Mouse (Mus musculus) adrenal gland, adult 8-10 months (tissue): Measurements from ENCODE around the gene Memo1. TPM values are rescaled to one million over a fixed set of nuclear protein-coding genes. Genes with fewer than 3 reads are reported as not detected.
A peak's percentile ranks its signal among the peaks of the same experiment; 100 is the strongest.
"Not testable (repeated sequence)": the region's sequence is repeated elsewhere in the genome, so short reads cannot be mapped to it uniquely, and the experiment has no call there.

Source experiments
- DNase-seq: peaks from one replicate; pipeline ENCODE4 v3.0.0; 2022
- total RNA-seq, 4 experiments: library from RNA; stranded (reverse); gene quantifications; 2 replicates each; pipeline ENCODE4 v1.2.4; 2022

Gene Memo1
- total RNA-seq, 4 experiments from 2014 or later = 86.6 to 96.8 (median 91.1) TPM

GRCm38 (mm10) chr17:74245284-74245683, 50.0 kb downstream of the Memo1 start:
- peak; percentile 56 for DNase-seq

DNA sequence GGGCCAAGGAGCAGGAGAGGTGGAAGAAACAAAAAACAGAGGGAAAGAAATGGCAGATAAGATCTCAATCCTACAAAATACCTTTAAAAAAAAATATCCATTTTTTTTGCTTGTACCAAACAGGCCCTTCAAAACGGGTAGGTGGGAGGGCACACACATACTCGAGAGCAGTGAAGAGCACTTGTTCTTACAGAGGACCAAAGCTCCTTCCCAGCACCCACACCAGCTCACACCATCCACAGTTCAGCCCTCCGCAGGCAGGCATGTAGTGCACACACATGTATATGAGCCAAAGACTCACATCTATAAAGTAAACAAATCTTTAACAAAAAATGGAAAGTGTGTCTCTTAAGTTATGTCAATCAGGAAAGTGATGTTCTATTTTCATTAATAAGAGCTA, 52.5 kb downstream of the Memo1 start:
- DNase-seq = no peak

GRCm38 (mm10) chr17:74240322-74240721, 55.0 kb downstream of the Memo1 start:
- no peak for DNase-seq

DNA sequence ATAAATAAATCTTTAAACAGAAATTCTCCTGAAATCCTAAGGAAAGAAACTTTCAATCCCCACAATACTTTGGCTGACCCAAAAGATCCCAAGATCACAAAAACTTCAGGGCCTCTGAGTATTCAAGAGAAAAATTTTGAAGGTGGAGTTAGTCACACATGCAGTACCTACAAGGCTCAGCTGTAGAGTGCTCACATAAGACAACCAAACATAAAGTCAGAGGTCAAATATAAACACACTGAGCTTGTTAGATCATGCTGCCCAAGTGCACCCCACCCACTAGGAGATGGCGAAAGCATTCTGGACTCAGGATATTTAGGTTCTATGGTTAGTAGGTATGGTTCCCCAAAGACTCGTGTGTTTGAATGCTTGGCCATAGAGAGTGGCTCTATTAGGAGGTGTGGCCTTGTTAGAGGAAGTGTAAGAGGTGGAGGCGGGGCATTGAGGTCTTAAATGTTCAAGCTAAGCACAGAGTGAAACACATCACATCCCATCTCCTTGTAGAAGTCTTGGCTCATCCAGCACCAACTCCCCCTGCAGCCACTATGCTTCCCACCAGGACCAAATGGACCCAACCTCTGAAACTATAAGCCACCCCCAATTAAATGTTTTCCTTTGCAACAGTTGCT, 67.1 kb downstream of the Memo1 start:
- no peak for DNase-seq

GRCm38 (mm10) chr17:74217304-74217703, 78.0 kb downstream of the Memo1 start:
- no peak for DNase-seq

GRCm38 (mm10) chr17:74212831-74213524, 82.3 kb downstream of the Memo1 start:
- DNase-seq = not testable (repeated sequence)

GRCm38 (mm10) chr17:74209143-74209908, 86.0 kb downstream of the Memo1 start:
- no peak for DNase-seq

DNA sequence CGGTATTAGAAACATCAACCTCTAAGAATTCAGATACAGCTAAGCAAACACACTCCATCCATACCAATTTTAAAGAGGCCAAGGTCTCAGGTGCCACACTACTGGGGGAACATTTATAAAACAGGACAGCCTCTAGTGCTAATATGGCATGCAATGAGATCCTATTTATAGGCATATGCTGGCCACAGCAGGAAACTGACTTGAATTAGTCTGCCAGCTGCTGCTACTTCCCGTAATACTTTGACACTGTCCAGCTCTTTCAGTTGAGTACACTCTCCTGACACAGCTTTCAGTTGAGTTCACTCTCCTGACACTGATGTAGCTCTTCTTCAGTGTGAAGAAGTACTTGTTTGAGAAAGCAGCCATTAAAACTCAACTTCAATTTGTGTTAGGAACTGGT, 99.4 kb downstream of the Memo1 start:
- no peak for DNase-seq

GRCm38 (mm10) chr17:74194755-74195154, 100.6 kb downstream of the Memo1 start:
- DNase-seq = no peak

- DNase-seq = no peak
Observed at GRCm38 (mm10) chr17:74193463-74193862, 101.9 kb downstream of the Memo1 start.

- no peak for DNase-seq
Observed at GRCm38 (mm10) chr17:74191446-74191845, 103.9 kb downstream of the Memo1 start.

DNA sequence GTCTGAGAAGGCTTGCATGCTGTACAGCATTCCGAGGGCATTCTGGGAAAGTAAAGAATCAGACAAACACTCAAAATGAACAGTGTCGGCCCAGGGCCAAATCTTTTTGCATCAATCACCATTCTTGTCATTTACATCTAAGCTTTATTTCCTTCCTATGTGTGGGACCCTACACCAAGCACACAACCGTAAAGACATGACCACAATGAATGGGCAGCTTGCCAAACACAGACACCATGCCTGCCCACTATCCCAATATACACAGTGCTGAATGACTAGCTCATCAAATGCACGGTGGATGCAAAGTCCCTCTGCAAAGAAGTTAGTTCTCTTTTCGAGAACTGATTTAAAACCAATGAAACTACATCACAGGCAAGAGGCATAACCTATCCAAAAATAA, 109.1 kb downstream of the Memo1 start:
- DNase-seq = no peak

DNA sequence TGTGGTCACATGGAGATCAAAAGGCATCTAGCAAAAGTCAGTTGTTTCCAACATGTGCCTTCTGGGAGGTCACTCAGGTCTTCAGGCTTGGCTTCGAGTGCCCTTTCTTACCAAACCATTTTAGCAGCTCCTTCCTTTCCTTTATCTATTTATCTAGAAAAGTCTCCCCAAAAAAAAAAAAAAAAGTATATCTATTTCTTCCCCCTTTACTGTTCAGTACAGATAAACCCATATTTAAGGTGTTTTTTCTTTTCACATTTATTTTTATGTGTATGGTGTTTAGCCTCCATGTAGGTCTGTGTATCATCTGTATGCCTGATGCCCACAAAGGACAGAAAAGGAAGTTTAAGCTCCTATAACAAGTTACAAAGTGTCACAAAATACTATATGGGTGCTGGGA, 110.6 kb downstream of the Memo1 start:
- no peak for DNase-seq

- no peak for DNase-seq
Observed at GRCm38 (mm10) chr17:74180889-74181288, 114.4 kb downstream of the Memo1 start.

- DNase-seq = peak; percentile 43
Observed at GRCm38 (mm10) chr17:74179640-74180039, 115.7 kb downstream of the Memo1 start.

- DNase-seq = peak; percentile 79
Observed at GRCm38 (mm10) chr17:74173726-74174125, 121.6 kb downstream of the Memo1 start.

GRCm38 (mm10) chr17:74172834-74173233, 122.5 kb downstream of the Memo1 start:
- DNase-seq = no peak

DNA sequence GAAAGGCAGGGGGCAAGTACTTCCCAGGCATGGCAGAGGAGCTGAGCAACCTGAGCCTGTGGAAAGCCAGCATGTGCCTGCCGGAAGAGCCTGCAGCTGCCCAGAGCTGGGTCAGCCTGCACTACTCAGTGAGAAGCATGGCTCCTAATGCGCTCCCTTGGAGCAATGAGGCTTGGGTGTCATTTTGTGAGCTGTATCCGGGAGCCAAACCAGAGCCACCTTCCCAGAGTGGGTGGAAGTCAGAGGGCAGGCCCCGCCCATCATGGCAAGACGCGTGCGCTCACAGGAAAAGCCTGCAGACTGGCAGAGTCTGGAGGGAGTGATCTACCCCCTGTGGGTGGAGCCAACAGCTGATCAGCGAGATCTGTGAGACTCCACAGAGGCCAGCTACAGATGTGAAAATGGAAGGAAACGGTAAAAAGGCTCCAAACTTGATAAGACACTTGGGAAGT, 135.9 kb downstream of the Memo1 start:
- peak; percentile 68 for DNase-seq

DNA sequence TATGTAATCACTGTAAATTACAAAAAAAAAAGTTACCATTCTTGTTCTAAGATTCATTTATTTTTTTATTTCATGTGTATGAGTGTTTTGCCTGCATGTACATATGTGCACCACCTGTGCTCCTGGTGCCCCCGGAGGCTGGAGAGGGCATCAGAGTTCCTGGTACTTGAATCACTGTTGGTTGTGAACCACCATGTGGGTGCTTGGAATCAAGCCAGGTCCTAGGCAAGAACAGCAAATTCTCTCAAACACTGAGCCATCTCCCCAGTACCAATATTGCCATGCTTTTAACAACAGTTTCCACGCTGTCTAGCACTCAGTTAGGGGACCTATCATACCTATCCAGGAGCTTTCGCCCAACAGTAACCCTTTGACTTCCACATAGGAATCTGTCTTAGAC, 137.2 kb downstream of the Memo1 start:
- no peak for DNase-seq
